Mouse (Mus musculus): ENCODE measurements around the gene Olfr1206. TPM values are rescaled to one million over a fixed set of nuclear protein-coding genes. Genes with fewer than 3 reads are reported as not detected.

Gene Olfr1206
- polyA plus RNA-seq (2015; fragmentation: Nextera tagmentation; extraction: Ambion mirVana) = not detected in 2 replicates

GRCm38 (mm10) chr2:88862931-88863330 is at the start of gene Olfr1206:
TSS of gene Olfr1206 (plus strand) at chr2:88863231.
- DNase-seq (ENCODE audit: low spot score) = no peak

- no peak for DNase-seq (ENCODE audit: low spot score)
Observed at GRCm38 (mm10) chr2:88814196-88814595, 48.8 kb upstream of the Olfr1206 start, which contains the start of gene Olfr1202. TSS of gene Olfr1202 (plus strand) at chr2:88814496.

GRCm38 (mm10) chr2:88829437-88829836 is 33.6 kb upstream of the Olfr1206 start, which contains the start of gene Olfr1205:
TSS of gene Olfr1205 (plus strand) at chr2:88829737.
- no peak for DNase-seq (ENCODE audit: low spot score)

- no peak for DNase-seq (ENCODE audit: low spot score)
Observed at GRCm38 (mm10) chr2:88838477-88838876, 24.6 kb upstream of the Olfr1206 start.

- no peak for DNase-seq (ENCODE audit: low spot score)
Observed at GRCm38 (mm10) chr2:88848992-88849391, 14.0 kb upstream of the Olfr1206 start, which contains the start of gene Olfr1204. TSS of gene Olfr1204 (plus strand) at chr2:88849292.

DNA sequence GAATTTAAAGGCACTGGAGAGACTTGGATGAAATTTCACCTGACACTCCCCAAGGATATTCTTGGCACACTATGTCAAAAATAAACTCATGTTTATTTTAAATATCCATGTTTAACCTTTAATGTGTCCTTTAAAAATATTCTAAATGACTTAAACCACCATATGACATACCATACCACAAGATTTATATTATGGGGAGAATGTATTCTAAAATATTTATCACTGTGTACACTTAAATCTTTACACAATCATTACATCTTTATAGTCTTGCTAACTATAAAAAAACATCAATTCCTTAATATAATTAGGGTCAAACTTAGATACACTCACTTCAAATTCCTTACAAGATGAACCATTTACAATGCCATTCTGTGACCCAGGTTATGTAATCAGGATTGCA is 39.2 kb downstream of the Olfr1206 start, which contains the start of gene Olfr1208:
Gene Olfr1208 (minus strand): TSS at position 101 of the 400 bp plus-strand sequence.
- no peak for DNase-seq (ENCODE audit: low spot score)

GRCm38 (mm10) chr2:88915057-88915456 is 52.0 kb downstream of the Olfr1206 start, which contains the start of gene Olfr1209:
TSS of gene Olfr1209 (minus strand) at chr2:88915157.
- DNase-seq (ENCODE audit: low spot score) = no peak

Other genes with a start within 250 kb of the Olfr1206 start
- gene Olfr1191-ps1, start 222.7 kb upstream of the Olfr1206 start, polyA plus RNA-seq (2015; fragmentation: Nextera tagmentation; extraction: Ambion mirVana) = not detected in 2 replicates
- not detected in 2 replicates for gene Olfr1192-ps1, start 214.7 kb upstream of the Olfr1206 start, polyA plus RNA-seq (2015; fragmentation: Nextera tagmentation; extraction: Ambion mirVana)
- gene Olfr1193, start 187.6 kb upstream of the Olfr1206 start, polyA plus RNA-seq (2015; fragmentation: Nextera tagmentation; extraction: Ambion mirVana) = not detected in 2 replicates
- gene Olfr1195, start 174.0 kb upstream of the Olfr1206 start, polyA plus RNA-seq (2015; fragmentation: Nextera tagmentation; extraction: Ambion mirVana) = not detected in 2 replicates
- not detected in 2 replicates for gene Olfr1196, start 158.6 kb upstream of the Olfr1206 start, polyA plus RNA-seq (2015; fragmentation: Nextera tagmentation; extraction: Ambion mirVana)
- not detected in 2 replicates for gene Olfr1197, start 130.9 kb upstream of the Olfr1206 start, polyA plus RNA-seq (2015; fragmentation: Nextera tagmentation; extraction: Ambion mirVana)
- not detected in 2 replicates for gene Olfr1198, start 111.9 kb upstream of the Olfr1206 start, polyA plus RNA-seq (2015; fragmentation: Nextera tagmentation; extraction: Ambion mirVana)
- gene Olfr1199, start 102.8 kb upstream of the Olfr1206 start, polyA plus RNA-seq (2015; fragmentation: Nextera tagmentation; extraction: Ambion mirVana) = not detected in 2 replicates
- gene Olfr1200, start 92.7 kb upstream of the Olfr1206 start, polyA plus RNA-seq (2015; fragmentation: Nextera tagmentation; extraction: Ambion mirVana) = not detected in 2 replicates
- gene Olfr1201, start 70.2 kb upstream of the Olfr1206 start, polyA plus RNA-seq (2015; fragmentation: Nextera tagmentation; extraction: Ambion mirVana) = not detected in 2 replicates
- gene Olfr1202, start 48.7 kb upstream of the Olfr1206 start, polyA plus RNA-seq (2015; fragmentation: Nextera tagmentation; extraction: Ambion mirVana) = not detected in 2 replicates
- not detected in 2 replicates for gene Olfr1205, start 33.5 kb upstream of the Olfr1206 start, polyA plus RNA-seq (2015; fragmentation: Nextera tagmentation; extraction: Ambion mirVana)
- gene Olfr1204, start 13.9 kb upstream of the Olfr1206 start, polyA plus RNA-seq (2015; fragmentation: Nextera tagmentation; extraction: Ambion mirVana) = not detected in 2 replicates
- not detected in 2 replicates for gene Olfr1208, start 39.1 kb downstream of the Olfr1206 start, polyA plus RNA-seq (2015; fragmentation: Nextera tagmentation; extraction: Ambion mirVana)
- gene Olfr1209, start 51.9 kb downstream of the Olfr1206 start, polyA plus RNA-seq (2015; fragmentation: Nextera tagmentation; extraction: Ambion mirVana) = not detected in 2 replicates
- gene Olfr1211, start 74.9 kb downstream of the Olfr1206 start, polyA plus RNA-seq (2015; fragmentation: Nextera tagmentation; extraction: Ambion mirVana) = not detected in 2 replicates
- not detected in 2 replicates for gene Olfr1212, start 90.7 kb downstream of the Olfr1206 start, polyA plus RNA-seq (2015; fragmentation: Nextera tagmentation; extraction: Ambion mirVana)
- gene Gm13762, start 117.0 kb downstream of the Olfr1206 start, polyA plus RNA-seq (2015; fragmentation: Nextera tagmentation; extraction: Ambion mirVana) = not detected in 2 replicates
- not detected in 2 replicates for gene Olfr1214, start 129.4 kb downstream of the Olfr1206 start, polyA plus RNA-seq (2015; fragmentation: Nextera tagmentation; extraction: Ambion mirVana)
- not detected in 2 replicates for gene Olfr1215, start 143.7 kb downstream of the Olfr1206 start, polyA plus RNA-seq (2015; fragmentation: Nextera tagmentation; extraction: Ambion mirVana)
- gene Olfr1216, start 155.1 kb downstream of the Olfr1206 start, polyA plus RNA-seq (2015; fragmentation: Nextera tagmentation; extraction: Ambion mirVana) = not detected in 2 replicates
- gene Olfr1217, start 168.8 kb downstream of the Olfr1206 start, polyA plus RNA-seq (2015; fragmentation: Nextera tagmentation; extraction: Ambion mirVana) = not detected in 2 replicates
- not detected in 2 replicates for gene Olfr1218, start 198.0 kb downstream of the Olfr1206 start, polyA plus RNA-seq (2015; fragmentation: Nextera tagmentation; extraction: Ambion mirVana)
- gene Olfr1219, start 220.3 kb downstream of the Olfr1206 start, polyA plus RNA-seq (2015; fragmentation: Nextera tagmentation; extraction: Ambion mirVana) = not detected in 2 replicates
- gene Olfr1220, start 243.6 kb downstream of the Olfr1206 start, polyA plus RNA-seq (2015; fragmentation: Nextera tagmentation; extraction: Ambion mirVana) = not detected in 2 replicates